Mouse (Mus musculus): Measurements from ENCODE around the gene Lamb3.
"Not testable (repeated sequence)": the region's sequence is repeated elsewhere in the genome, so short reads cannot be mapped to it uniquely, and the experiment has no call there.

The Lamb3 gene

GRCm38 (mm10) chr1:193244235-193244634 lies 36.7 kb downstream of the Lamb3 start:
- no peak for DNase-seq (ENCODE audit: low spot score in 2 of 2)

- DNase-seq (ENCODE audit: low spot score in 2 of 2) = no peak
Measured at GRCm38 (mm10) chr1:193250026-193250425, 42.5 kb downstream of the Lamb3 start.

GRCm38 (mm10) chr1:193251386-193251785 lies 43.9 kb downstream of the Lamb3 start:
- no peak for DNase-seq (ENCODE audit: low spot score in 2 of 2)

- DNase-seq (ENCODE audit: low spot score in 2 of 2) = no peak
Measured at GRCm38 (mm10) chr1:193252616-193253015, 45.1 kb downstream of the Lamb3 start.

GRCm38 (mm10) chr1:193253895-193254294 lies 46.4 kb downstream of the Lamb3 start:
- not testable (repeated sequence) for DNase-seq (ENCODE audit: low spot score in 2 of 2)

GRCm38 (mm10) chr1:193255032-193255431 lies 47.5 kb downstream of the Lamb3 start:
- DNase-seq (ENCODE audit: low spot score in 2 of 2) = no peak

GRCm38 (mm10) chr1:193255488-193256288 lies 48.2 kb downstream of the Lamb3 start:
- DNase-seq (ENCODE audit: low spot score in 2 of 2) = peak; percentile 58 to 81

GRCm38 (mm10) chr1:193256289-193256577 lies 48.7 kb downstream of the Lamb3 start:
- no peak for DNase-seq (ENCODE audit: low spot score in 2 of 2)

- no peak for DNase-seq (ENCODE audit: low spot score in 2 of 2)
Measured at GRCm38 (mm10) chr1:193256621-193257098, 49.2 kb downstream of the Lamb3 start.

- no peak for DNase-seq (ENCODE audit: low spot score in 2 of 2)
Measured at GRCm38 (mm10) chr1:193259559-193259958, 52.1 kb downstream of the Lamb3 start.

- no peak for DNase-seq (ENCODE audit: low spot score in 2 of 2)
Measured at GRCm38 (mm10) chr1:193261897-193262548, 54.5 kb downstream of the Lamb3 start.

- DNase-seq (ENCODE audit: low spot score in 2 of 2) = peak in 1 of 2 experiments; percentile 17
Measured at GRCm38 (mm10) chr1:193263026-193263907, 55.8 kb downstream of the Lamb3 start.

GRCm38 (mm10) chr1:193263955-193264598 lies 56.6 kb downstream of the Lamb3 start, which contains the start of gene Hsd11b1:
Gene Hsd11b1, minus strand, starts transcription at chr1:193264075.
- peak; percentile 78 to 82 for DNase-seq (ENCODE audit: low spot score in 2 of 2)

GRCm38 (mm10) chr1:193265734-193266133 lies 58.2 kb downstream of the Lamb3 start:
- DNase-seq (ENCODE audit: low spot score in 2 of 2) = no peak

- DNase-seq (ENCODE audit: low spot score in 2 of 2) = no peak
Measured at GRCm38 (mm10) chr1:193270965-193271763, 63.7 kb downstream of the Lamb3 start.

- peak in 1 of 2 experiments; percentile 20 for DNase-seq (ENCODE audit: low spot score in 2 of 2)
Measured at GRCm38 (mm10) chr1:193272137-193272915, 64.8 kb downstream of the Lamb3 start.

- DNase-seq (ENCODE audit: low spot score in 2 of 2) = peak; percentile 18 to 47
Measured at GRCm38 (mm10) chr1:193272916-193273601, 65.6 kb downstream of the Lamb3 start, which contains the start of gene G0s2. Gene G0s2, minus strand, starts transcription at chr1:193273217.

- DNase-seq (ENCODE audit: low spot score in 2 of 2) = no peak
Measured at GRCm38 (mm10) chr1:193274407-193275071, 67.0 kb downstream of the Lamb3 start.

Data from thymus, postnatal 10 days (tissue).